Mouse (Mus musculus) heart, embryonic 10.5 days (tissue): ENCODE results near the gene Apobec1. TPM values are rescaled to one million over a fixed set of nuclear protein-coding genes. Genes with fewer than 3 reads are reported as not detected.
"Not testable (repeated sequence)": the region's sequence is repeated elsewhere in the genome, so short reads cannot be mapped to it uniquely, and the experiment has no call there.

ENCODE experiments used
- DNase-seq: peaks from one replicate; pipeline ENCODE4 v3.0.0-alpha.2; 2017; ENCODE audit warnings: low spot score
- H3K27ac ChIP-seq: fragments of 300-500 bp; sonication (generic); 2 replicates; pipeline ENCODE4 v1.5.1; 2016; ENCODE audit warnings: mild to moderate bottlenecking
- H3K27me3 ChIP-seq: fragments of 300-500 bp; sonication (generic); 2 replicates; pipeline ENCODE4 v1.6.1; 2016; ENCODE audit warnings: mild to moderate bottlenecking; ENCODE audit not compliant: poor library complexity, insufficient read depth, severe bottlenecking
- H3K36me3 ChIP-seq: fragments of 300-500 bp; sonication (generic); 2 replicates; pipeline ENCODE4 v1.6.1; 2016; ENCODE audit warnings: mild to moderate bottlenecking, moderate library complexity
- H3K4me1 ChIP-seq: fragments of 300-500 bp; sonication (generic); 2 replicates; pipeline ENCODE4 v1.6.1; 2016; ENCODE audit warnings: mild to moderate bottlenecking
- H3K4me3 ChIP-seq: fragments of 300-500 bp; sonication (generic); 2 replicates; pipeline ENCODE4 v1.5.1; 2016; ENCODE audit warnings: mild to moderate bottlenecking, moderate library complexity
- H3K9me3 ChIP-seq: fragments of 300-500 bp; sonication (generic); 2 replicates; pipeline ENCODE4 v1.6.1; 2016; ENCODE audit warnings: mild to moderate bottlenecking, moderate library complexity
- WGBS: fragments of 180-500 bp; shearing (Covaris S2); methylation state at CpG from one replicate; pipeline ENCODE4 v1.1.7; 2016; 5-methylcytosine and 5-hydroxymethylcytosine counted together
- polyA plus RNA-seq: library from polyadenylated mRNA; unstranded; fragments of >200 nt; fragmentation: Nextera tagmentation; extraction: Ambion mirVana; gene quantifications from 2 replicates; pipeline ENCODE4 v1.2.1, GENCODE M21; 2016

The Apobec1 gene
- polyA plus RNA-seq, 1 experiment from 2014 or later: 0.43 TPM

- H3K9me3 ChIP-seq: no peaks in the 10 kb centered on the region
- no peaks in the 10 kb centered on the region for H3K4me1 ChIP-seq
- H3K27ac ChIP-seq: no peak overlapping the region
- 79% methylated on average over 5 of the region's 5 CpGs for WGBS
- no peak for DNase-seq
- no peak overlapping the region for H3K4me3 ChIP-seq
- no peaks in the 10 kb centered on the region for H3K27me3 ChIP-seq
- H3K36me3 ChIP-seq: no peaks in the 10 kb centered on the region
These were observed 58.7 kb downstream of the Apobec1 start for GRCm38 (mm10) chr6:122543574-122543973.

DNA sequence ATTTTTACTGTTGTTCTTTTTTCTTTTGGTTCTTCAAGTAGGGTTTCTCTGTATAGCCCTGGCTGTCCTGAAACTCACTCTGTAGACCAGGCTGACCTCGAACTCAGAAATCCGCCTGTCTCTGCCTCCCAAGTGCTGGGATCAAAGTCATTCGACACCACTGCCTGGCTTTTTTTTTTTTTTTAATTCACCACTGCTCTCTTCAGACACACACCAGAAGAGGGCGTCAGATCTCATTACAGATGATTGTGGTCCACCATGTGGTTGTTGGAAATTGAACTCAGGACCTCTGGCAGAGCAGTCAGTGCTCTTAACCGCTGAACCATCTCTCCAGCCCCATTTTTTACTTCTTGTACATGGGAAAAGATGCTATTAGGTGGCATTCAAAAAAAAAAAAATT, 59.8 kb downstream of the Apobec1 start:
- not testable (repeated sequence) for H3K27me3 ChIP-seq, DNase-seq, H3K27ac ChIP-seq, H3K4me1 ChIP-seq, H3K4me3 ChIP-seq, H3K36me3 ChIP-seq, H3K9me3 ChIP-seq
- 70% methylated on average over 5 of the region's 5 CpGs for WGBS

DNA sequence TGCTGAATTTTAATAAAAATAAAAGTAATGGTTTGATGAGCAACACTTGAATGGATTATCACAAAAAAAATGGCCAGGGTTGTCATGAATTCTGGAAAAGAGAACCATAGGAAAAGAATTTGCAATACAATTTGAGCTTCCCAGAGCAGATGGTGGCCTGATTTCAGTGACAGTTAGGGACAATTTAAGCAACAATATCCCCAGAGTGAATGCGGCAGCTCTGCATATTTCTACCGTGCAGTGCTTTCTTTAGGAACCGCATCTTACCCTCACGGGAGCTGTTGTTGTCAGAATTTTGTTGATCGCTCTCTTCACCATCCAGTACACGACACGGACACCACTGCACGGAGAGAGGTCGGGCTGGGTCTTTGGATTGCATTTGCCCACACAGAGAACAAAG, 62.7 kb downstream of the Apobec1 start:
- 88% methylated on average over 9 of the region's 9 CpGs for WGBS
- Histone ChIP-seq H3K4me3 (no peak overlapping the region), H3K9me3 (no peaks in the 10 kb centered on the region), H3K36me3 (no peaks in the 10 kb centered on the region), H3K27me3 (no peaks in the 10 kb centered on the region), H3K27ac (no peak overlapping the region), H3K4me1 (no peaks in the 10 kb centered on the region)
- DNase-seq: no peak

DNA sequence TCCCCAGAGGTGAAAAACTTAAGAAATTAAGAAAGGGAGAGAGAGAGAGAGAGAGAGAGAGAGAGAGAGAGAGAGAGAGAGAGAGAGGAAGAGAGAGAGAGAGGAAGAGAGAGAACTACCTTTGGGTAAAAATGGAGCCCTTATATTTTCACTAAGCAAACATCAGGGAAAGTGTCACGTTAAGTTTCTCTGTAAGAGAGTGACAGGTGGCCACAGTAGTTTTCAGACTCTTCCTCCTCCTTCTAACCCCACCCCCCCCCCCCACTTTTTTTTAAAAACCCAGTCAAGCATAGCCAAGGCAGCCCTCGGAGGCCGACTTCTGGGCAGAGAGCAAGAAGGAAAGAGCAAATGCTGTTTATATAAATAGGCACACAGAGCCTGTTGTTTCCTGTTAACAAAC, 68.2 kb downstream of the Apobec1 start:
- no peaks in the 10 kb centered on the region for H3K27me3 ChIP-seq

DNA sequence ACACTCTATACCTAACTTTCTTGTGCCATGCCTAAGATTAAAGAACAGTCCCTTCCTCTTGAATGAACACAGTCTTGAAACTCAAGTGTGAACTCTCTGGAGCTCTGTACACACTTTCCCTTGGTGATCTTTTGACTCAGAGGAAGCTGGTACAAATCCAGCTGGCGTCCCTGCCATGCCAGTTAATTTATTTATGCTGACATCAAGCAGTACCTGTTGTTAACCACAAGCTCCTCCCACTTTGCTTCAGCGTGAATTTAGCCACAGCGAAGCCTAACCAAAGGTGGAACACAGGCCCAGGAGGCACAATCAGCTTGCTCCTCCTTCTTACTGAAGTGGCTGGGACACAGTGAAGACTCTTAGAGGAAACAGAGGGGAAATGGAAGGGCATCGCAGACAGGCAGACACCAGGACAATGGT, 69.4 kb downstream of the Apobec1 start:
- no peaks in the 10 kb centered on the region for H3K9me3 ChIP-seq
- 18% methylated on average over 4 of the region's 4 CpGs for WGBS
- no peaks in the 10 kb centered on the region for H3K36me3 ChIP-seq
- peak overlapping the region; percentile 47; the same call in 1 of the 2 replicates for H3K27ac ChIP-seq
- 0 out of 2 replicates have a peak, but pooled peaks cover 6% of the 10 kb centered on the region for H3K4me1 ChIP-seq
- H3K27me3 ChIP-seq: no peaks in the 10 kb centered on the region; the same call in 1 of the 2 replicates
- DNase-seq: no peak
- H3K4me3 ChIP-seq: peak overlapping the region; percentile 43

More for the DNA sequence above, 68.2 kb downstream of the Apobec1 start:
- H3K36me3 ChIP-seq: no peaks in the 10 kb centered on the region
- no peaks in the 10 kb centered on the region for H3K9me3 ChIP-seq
- 71% methylated on average over 3 of the region's 3 CpGs for WGBS
- no peak overlapping the region for H3K4me3 ChIP-seq
- 0 out of 2 replicates have a peak, but pooled peaks cover 6% of the 10 kb centered on the region for H3K4me1 ChIP-seq
- no peak for DNase-seq
- H3K27ac ChIP-seq: no peak overlapping the region

- H3K9me3 ChIP-seq: no peaks in the 10 kb centered on the region
- DNase-seq: no peak
- 69% methylated on average over 8 of the region's 8 CpGs for WGBS
These were observed 70.6 kb downstream of the Apobec1 start for GRCm38 (mm10) chr6:122531466-122532174.

DNA sequence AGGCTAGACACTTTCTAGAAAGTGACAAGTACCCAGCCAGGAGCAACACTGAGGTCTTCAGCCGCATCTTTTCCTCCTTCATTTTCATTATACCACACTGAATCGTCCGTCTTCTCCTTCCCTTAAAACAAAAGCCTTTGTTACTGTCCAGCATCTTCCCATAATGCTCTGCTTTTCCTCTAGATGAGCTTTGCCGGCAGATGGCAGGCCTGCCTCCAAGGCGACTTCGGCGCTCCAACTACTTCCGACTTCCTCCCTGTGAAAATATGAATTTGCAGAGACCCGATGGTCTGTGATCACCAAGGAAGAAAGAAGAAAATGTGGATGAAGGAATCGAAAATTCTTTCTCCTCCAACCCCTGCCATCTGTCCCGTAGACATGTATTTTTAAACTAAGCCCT, 74.1 kb downstream of the Apobec1 start:
- Histone ChIP-seq H3K4me1 (0 out of 2 replicates have a peak, but pooled peaks cover 4% of the 10 kb centered on the region), H3K27me3 (no peaks in the 10 kb centered on the region; the same call in 1 of the 2 replicates), H3K36me3 (no peaks in the 10 kb centered on the region), H3K27ac (no peak overlapping the region), H3K4me3 (no peak overlapping the region), H3K9me3 (no peaks in the 10 kb centered on the region)
- no peak for DNase-seq
- WGBS: 74% methylated on average over 11 of the region's 11 CpGs

More at GRCm38 (mm10) chr6:122531466-122532174, 70.6 kb downstream of the Apobec1 start:
- Histone ChIP-seq H3K4me3 (no peak overlapping the region), H3K4me1 (0 out of 2 replicates have a peak, but pooled peaks cover 6% of the 10 kb centered on the region), H3K27ac (no peak overlapping the region), H3K27me3 (no peaks in the 10 kb centered on the region; the same call in 1 of the 2 replicates), H3K36me3 (no peaks in the 10 kb centered on the region)

Other genes starting within 250 kb of the Apobec1 start
- 10.0 and 20.4 TPM in 2 replicates for gene Rimklb, start 103.7 kb downstream of the Apobec1 start, polyA plus RNA-seq
- gene Mfap5, start 96.6 kb downstream of the Apobec1 start, polyA plus RNA-seq: 1.6 and 2.3 TPM in 2 replicates
- gene Aicda, start 48.6 kb downstream of the Apobec1 start, polyA plus RNA-seq: not detected in 2 replicates
- 0.06 and 1.1 TPM in 2 replicates for gene Gdf3, start 7.6 kb upstream of the Apobec1 start, polyA plus RNA-seq
- not detected in 2 replicates for gene Dppa3, start 24.0 kb upstream of the Apobec1 start, polyA plus RNA-seq
- gene Nanog, start 105.0 kb upstream of the Apobec1 start, polyA plus RNA-seq: 0.20 and 0.57 TPM in 2 replicates
- 55.8 and 85.3 TPM in 2 replicates for gene Slc2a3, start 199.2 kb upstream of the Apobec1 start, polyA plus RNA-seq
- gene Foxj2, start 217.5 kb upstream of the Apobec1 start, polyA plus RNA-seq: 4.8 and 4.9 TPM in 2 replicates